Mouse (Mus musculus) lung, adult 2 months (tissue): ENCODE measurements around the gene Thrap3. TPM values are rescaled to one million over a fixed set of nuclear protein-coding genes. Genes with fewer than 3 reads are reported as not detected.

Source experiments
- DNase-seq: peaks from one replicate; pipeline ENCODE4 v3.0.0; 2022
- H3K4me1 ChIP-seq: fragments of 200-500 bp; 2 replicates; pipeline ENCODE4 v1.6.1; 2011; ENCODE audit warnings: low read length; ENCODE audit not compliant: control insufficient read depth, insufficient read depth
- H3K4me3 ChIP-seq: fragments of 200-500 bp; replicated peaks from 2 replicates; pipeline ENCODE3; 2011; ENCODE audit warnings: low read depth, mild to moderate bottlenecking, control low read depth, low read length; ENCODE audit errors: extremely low read depth
- CTCF ChIP-seq: fragments of 200-500 bp; IDR thresholded peaks from 2 replicates; pipeline ENCODE4 v1.5.1; 2011; ENCODE audit warnings: mild to moderate bottlenecking, low read length, control low read depth; ENCODE audit not compliant: insufficient read depth
- POLR2A ChIP-seq: fragments of 200-500 bp; IDR thresholded peaks from 2 replicates; pipeline ENCODE4 v1.6.1; 2011; ENCODE audit warnings: low read depth, mild to moderate bottlenecking, control low read depth, low read length, borderline replicate concordance; ENCODE audit errors: extremely low read depth
- whole genome bisulfite sequencing: fragments of 180-500 bp; shearing (Covaris S2); methylation state at CpG from one replicate; pipeline ENCODE4 v1.1.7; 2018; 5-methylcytosine and 5-hydroxymethylcytosine counted together
- polyA plus RNA-seq: library from polyadenylated mRNA; depleted of rRNA; stranded (reverse); fragments of >200 nt; gene quantifications from 2 replicates; pipeline ENCODE4 v1.2.3, GENCODE M21; 2012

The Thrap3 gene
- polyA plus RNA-seq, 1 experiment: 62.8 TPM

DNA sequence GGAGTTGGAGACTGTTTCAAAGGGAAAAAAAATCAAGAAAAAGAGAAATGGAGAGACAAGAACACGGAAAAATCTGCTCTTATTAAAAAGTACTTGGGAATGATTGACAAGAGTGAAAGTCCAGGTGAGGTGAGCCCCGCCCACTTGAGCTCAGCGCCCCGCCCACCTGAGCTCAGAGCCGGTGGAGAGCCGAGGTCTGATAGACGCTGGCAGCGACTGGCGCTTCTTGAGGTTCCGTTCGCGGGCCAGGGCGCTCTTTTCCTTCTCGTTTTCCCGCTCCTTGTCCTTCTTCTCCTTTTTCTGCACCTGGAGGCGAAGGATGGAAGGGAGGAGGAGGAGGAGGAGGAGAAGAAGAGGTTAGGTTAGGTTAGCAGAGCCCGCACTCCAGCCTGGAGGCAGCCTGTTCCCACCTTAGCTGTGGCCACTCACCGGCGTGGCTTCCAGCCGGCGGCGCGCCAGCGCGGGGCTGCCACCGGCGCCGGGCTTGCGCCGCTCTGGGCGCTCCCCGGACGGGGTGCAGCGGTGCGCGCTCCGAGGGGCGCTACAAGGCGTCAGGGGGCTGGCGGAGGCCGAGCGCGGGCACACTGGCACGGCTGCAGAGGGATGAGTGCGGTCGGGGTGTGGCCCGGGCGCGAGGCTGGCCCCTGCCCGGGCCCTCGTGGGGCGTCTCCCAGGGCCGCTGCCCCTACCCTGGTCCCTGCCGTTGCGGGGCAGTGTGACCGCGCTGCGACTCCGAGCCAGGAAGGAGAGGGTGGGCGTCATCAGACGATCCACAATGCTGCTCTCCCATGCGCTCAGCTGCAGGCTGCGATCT, 34.1 kb upstream of the Thrap3 start:
- Histone ChIP-seq H3K4me1 (peaks cover 18% of the 10 kb centered on the region), H3K4me3 (peak overlapping the region; percentile 39)
- peak; percentile 72 for DNase-seq
- 62% methylated on average over 63 of the region's 63 CpGs for WGBS
- TF ChIP-seq POLR2A (peak; percentile 57; the same call in 1 of the 2 replicates), CTCF (no peak)

- TF ChIP-seq CTCF: no peak
- TF ChIP-seq POLR2A: no peak
- no peak for DNase-seq
- 76% methylated on average over 10 of the region's 10 CpGs for WGBS
- peaks cover 18% of the 10 kb centered on the region for H3K4me1 ChIP-seq
- H3K4me3 ChIP-seq: no peak overlapping the region
Measured at GRCm38 (mm10) chr4:126235191-126235590, 32.6 kb upstream of the Thrap3 start.

DNA sequence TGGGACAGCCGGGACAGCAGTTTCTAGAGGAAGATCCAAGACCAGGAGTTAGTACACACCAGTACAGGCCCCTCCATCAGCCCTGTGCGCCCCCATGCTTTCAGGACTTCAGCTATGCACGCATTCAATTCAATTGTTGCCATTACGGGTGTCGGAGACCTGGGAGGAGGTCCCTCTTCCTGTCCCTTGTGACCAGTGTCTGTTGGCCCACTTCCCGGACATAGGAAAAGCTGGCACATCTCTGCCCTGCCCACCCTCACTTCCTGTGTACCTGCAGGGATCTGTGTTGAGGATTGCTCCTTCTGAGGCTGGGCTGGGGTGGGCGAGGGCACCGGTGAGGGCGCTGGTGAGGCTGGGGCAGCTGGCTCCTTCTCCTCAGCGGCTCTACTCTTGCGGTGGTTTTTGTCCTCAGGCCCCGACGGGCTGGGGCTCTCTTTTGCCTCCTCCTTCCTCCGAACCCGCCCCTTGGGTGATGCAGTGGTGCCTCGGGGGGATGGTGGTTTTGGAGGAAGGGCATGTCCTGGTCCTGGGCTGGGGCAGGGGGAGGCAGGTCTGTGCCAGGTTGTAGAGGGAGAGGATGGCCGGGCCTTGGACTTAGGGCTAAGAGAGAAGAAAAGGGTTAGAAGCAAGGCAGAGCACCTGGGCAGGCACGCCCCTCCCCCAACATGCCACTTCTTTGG, 32.1 kb upstream of the Thrap3 start:
- peaks cover 18% of the 10 kb centered on the region for H3K4me1 ChIP-seq
- no peak for DNase-seq
- WGBS: 50% methylated on average over 18 of the region's 18 CpGs
- H3K4me3 ChIP-seq: no peak overlapping the region
- no peak for TF ChIP-seq POLR2A
- no peak for TF ChIP-seq CTCF

DNA sequence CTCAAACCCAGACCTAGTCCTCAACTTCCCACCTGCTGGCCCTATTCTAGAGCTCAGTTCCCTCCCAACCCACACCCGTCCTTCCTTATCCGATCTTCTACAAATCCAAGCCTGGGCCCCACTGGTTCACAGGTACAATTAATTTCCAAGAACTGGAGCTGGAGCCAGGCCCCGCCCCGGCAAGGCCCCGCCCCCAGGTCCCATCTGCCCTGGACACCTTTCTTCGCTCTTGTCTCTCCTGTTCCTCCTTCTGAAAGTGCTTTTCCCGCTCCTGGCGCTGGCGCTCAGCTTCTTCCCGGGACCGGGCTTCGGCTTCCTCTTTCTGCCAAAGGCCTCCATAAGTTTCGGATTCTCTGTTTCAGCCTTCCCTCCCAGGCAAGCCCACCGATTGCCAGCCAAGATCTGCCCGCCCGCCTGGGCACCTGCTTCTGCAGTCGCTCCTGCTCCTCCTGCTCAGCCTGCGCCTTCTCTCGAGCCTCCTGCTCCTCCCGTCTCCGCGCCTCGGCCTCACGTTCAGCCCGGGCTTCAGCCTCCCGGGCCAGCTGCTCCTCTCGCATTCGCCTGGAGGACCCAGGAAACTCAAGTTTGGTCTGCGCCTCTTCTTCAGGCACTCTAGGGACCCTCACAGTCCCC, 31.2 kb upstream of the Thrap3 start:
- H3K4me3 ChIP-seq: no peak overlapping the region
- no peak for DNase-seq
- 87% methylated on average over 29 of the region's 29 CpGs for WGBS
- TF ChIP-seq CTCF: no peak
- no peak for TF ChIP-seq POLR2A
- H3K4me1 ChIP-seq: peaks cover 18% of the 10 kb centered on the region

DNA sequence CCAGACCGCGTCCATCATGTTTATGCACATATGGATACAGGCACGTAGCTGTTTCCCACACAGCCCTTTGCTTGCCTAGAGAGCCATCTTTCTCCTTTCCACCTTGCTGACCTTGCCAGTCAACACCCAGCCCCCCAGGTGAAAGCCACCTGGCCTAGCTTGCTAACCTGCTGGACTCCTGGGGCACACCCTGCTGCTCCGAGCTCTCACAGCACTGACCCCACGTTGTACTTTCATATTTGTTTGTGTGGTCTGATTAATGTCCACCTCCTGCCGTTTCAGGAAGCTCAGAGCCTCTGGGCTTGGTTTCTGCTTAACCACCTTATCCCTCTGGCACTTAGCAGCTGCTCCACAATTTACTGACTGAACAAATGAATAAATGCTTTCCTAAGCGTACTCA, 27.3 kb upstream of the Thrap3 start:
- 52% methylated on average over 7 of the region's 7 CpGs for WGBS
- no peak overlapping the region for H3K4me3 ChIP-seq
- TF ChIP-seq CTCF: no peak

GRCm38 (mm10) chr4:126228144-126228543, 25.6 kb upstream of the Thrap3 start:
- TF ChIP-seq CTCF: no peak
- Histone ChIP-seq H3K4me1 (peaks cover 4% of the 10 kb centered on the region), H3K4me3 (no peak overlapping the region)
- no peak for DNase-seq
- WGBS: 25% methylated on average over 5 of the region's 5 CpGs

More for the DNA sequence above, 27.3 kb upstream of the Thrap3 start:
- peaks cover 9% of the 10 kb centered on the region for H3K4me1 ChIP-seq
- DNase-seq: no peak

GRCm38 (mm10) chr4:126227077-126227761, 24.7 kb upstream of the Thrap3 start:
- peak; percentile 87 for DNase-seq
- H3K4me1 ChIP-seq: peaks cover 4% of the 10 kb centered on the region
- peak overlapping the region; percentile 49 for H3K4me3 ChIP-seq

DNA sequence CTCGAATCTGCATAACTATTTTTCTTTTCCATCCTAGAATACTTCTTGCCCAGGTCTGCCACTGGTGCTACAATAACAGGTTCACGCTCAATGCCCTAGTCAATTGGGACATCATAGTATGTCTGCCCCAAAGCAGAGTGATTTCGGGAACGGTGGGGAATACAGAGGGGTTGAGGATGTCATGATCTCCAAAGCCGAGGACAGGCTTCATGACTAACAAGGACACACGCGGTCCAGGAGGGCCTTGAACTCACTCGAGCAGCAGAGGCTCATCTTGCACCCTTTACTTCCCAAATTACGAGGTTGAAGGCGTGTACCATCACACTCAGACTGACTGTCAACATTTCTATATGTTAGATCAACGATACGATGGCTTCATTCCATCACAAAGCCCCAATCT, 24.1 kb upstream of the Thrap3 start:
- no peak for DNase-seq
- WGBS: 45% methylated on average over 12 of the region's 12 CpGs
- H3K4me1 ChIP-seq: peaks cover 4% of the 10 kb centered on the region
- H3K4me3 ChIP-seq: no peak overlapping the region
- TF ChIP-seq CTCF (no peak), POLR2A (no peak)

More at GRCm38 (mm10) chr4:126227077-126227761, 24.7 kb upstream of the Thrap3 start:
- peak; percentile 80 for TF ChIP-seq CTCF
- peak; percentile 72; the same call in 1 of the 2 replicates for TF ChIP-seq POLR2A
- under 1% methylated on average over 18 of the region's 18 CpGs for WGBS

DNA sequence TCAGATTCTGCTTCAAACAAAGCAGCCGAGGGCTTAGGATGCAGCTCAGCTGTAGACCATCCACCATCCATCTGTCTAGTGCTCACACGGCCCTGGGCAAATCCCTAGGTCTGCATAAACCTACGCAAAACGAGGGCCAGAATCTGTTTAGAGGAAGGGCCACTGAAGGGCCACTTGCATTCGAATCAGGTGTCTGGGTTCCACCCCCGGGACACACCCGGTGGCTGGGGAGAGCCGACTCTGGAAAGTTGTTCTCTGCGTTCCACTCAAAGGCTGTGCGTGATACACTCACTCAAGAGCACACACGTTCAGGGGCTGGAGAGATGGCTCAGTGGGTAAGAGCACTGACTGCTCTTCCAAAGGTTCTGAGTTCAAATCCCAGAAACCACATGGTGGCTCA, 20.1 kb upstream of the Thrap3 start:
- whole genome bisulfite sequencing: 78% methylated on average over 11 of the region's 11 CpGs
- no peak for DNase-seq
- no peak for TF ChIP-seq POLR2A
- no peak for TF ChIP-seq CTCF
- peaks cover 2% of the 10 kb centered on the region for H3K4me1 ChIP-seq
- no peak overlapping the region for H3K4me3 ChIP-seq
